Mouse (Mus musculus): ENCODE measurements around the gene Iqcg.

DNA sequence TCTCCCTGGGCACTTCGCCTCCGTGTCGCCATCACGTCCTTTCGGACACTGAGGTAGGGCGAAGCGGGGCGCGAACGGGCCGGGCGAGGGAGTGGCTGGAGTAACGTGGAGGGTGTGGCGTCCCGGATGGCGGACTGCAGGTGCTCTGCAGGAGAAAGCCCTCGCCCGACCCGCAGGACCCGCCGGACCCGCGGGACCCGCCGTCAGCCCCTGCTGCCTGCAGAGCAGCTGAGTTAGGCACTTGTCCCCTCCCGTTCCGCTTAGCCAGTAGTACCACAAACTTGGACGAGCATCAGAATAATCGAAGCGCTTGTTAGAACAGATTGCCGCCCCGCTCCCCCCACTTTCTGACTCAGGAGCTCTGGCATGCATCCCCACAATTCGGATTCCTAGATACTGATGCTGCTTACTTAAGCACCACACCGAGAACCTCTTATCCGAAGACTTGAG is 6.7 kb upstream of the Iqcg start:
- no peak for TF ChIP-seq GATA1 (IDR thresholded peaks at IDR 0.05; ENCODE audit: borderline replicate concordance, low read length)
- no peak for TF ChIP-seq FLI1 (IDR thresholded peaks at IDR 0.05; ENCODE audit: low read length)

All from megakaryocyte, embryonic 14.5 days (primary cell).